Mouse (Mus musculus): Measurements from ENCODE around the gene Prtn3.

- TF ChIP-seq CHD2 (IDR thresholded peaks at IDR 0.05; ENCODE audit: low read depth, low read length) (no peak), ZNF384 (IDR thresholded peaks at IDR 0.05; ENCODE audit: low read depth, low read length) (no peak), ZC3H11A (IDR thresholded peaks at IDR 0.05; ENCODE audit: borderline replicate concordance, low read depth, low read length) (no peak), MAFK (IDR thresholded peaks at IDR 0.05; ENCODE audit: insufficient read depth, low read depth, low read length) (no peak), HCFC1 (IDR thresholded peaks at IDR 0.05; ENCODE audit: borderline replicate concordance, insufficient read depth, low read length) (no peak)
Measured at GRCm38 (mm10) chr10:79884446-79884845, 10.2 kb downstream of the Prtn3 start.

Measured in ES-E14 (cell line).